Mouse (Mus musculus) megakaryocyte, embryonic 14.5 days (primary cell): ENCODE measurements around the gene Lrrc74b. TPM values are rescaled to one million over a fixed set of nuclear protein-coding genes. Genes with fewer than 3 reads are reported as not detected.

Experiments used
- H3K27me3 ChIP-seq: replicated peaks from 2 replicates; pipeline ENCODE3; 2012; ENCODE audit warnings: inconsistent platforms
- H3K36me3 ChIP-seq: replicated peaks from 2 replicates; pipeline ENCODE3; 2012; ENCODE audit warnings: low read length, inconsistent platforms, mixed read lengths
- H3K4me1 ChIP-seq: 2 replicates; pipeline ENCODE4 v1.6.1; 2012; ENCODE audit warnings: inconsistent platforms
- H3K4me3 ChIP-seq: replicated peaks from 2 replicates; pipeline ENCODE3; 2012; ENCODE audit warnings: moderate library complexity, mild to moderate bottlenecking, inconsistent platforms
- H3K9me3 ChIP-seq: 2 replicates; pipeline ENCODE4 v1.6.1; 2012; ENCODE audit warnings: inconsistent platforms
- FLI1 ChIP-seq: IDR thresholded peaks from 2 replicates; pipeline ENCODE4 v1.6.1; 2012; ENCODE audit warnings: low read length, inconsistent platforms, mixed read lengths
- GATA1 ChIP-seq: IDR thresholded peaks from 3 replicates; pipeline ENCODE4 v1.6.1; 2012; ENCODE audit warnings: mixed read lengths, low read length, inconsistent platforms, borderline replicate concordance
- polyA plus RNA-seq: library from polyadenylated mRNA; stranded (reverse); fragments of >175 nt; gene quantifications from 2 replicates; pipeline ENCODE4 v1.2.3, GENCODE M21; 2012; ENCODE audit warnings: low replicate concordance; ENCODE audit not compliant: insufficient read depth

Lrrc74b gene
- polyA plus RNA-seq, 1 experiment = not detected

- peaks cover 20% of the 10 kb centered on the region for H3K36me3 ChIP-seq
- peaks cover 39% of the 10 kb centered on the region for H3K27me3 ChIP-seq
- no peak overlapping the region for H3K4me3 ChIP-seq
- H3K4me1 ChIP-seq = peaks cover 48% of the 10 kb centered on the region
- TF ChIP-seq FLI1 (no peak), GATA1 (no peak)
- H3K9me3 ChIP-seq = no peaks in the 10 kb centered on the region
Observed at GRCm38 (mm10) chr16:17507018-17507552, 54.0 kb downstream of the Lrrc74b start.

DNA sequence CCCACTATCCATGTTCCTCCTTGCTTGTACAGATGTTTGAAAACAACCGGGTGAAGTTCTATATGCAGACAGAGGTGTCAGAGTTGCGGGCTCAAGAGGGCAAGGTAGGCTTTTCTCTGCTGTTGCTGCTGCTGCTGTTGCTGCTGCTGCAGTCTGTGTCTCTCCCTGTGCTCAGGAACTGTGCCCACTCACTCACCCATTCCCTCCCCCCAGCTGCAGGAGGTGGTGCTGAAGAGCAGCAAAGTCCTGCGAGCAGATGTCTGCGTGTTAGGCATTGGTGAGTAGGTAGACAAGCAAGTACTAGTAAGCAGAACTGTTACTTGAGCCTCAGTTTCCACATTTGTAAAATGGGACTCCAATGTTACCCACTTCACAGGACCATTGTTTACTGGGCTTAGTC lies 58.4 kb downstream of the Lrrc74b start:
- H3K9me3 ChIP-seq = no peaks in the 10 kb centered on the region
- no peak overlapping the region for H3K4me3 ChIP-seq
- no peak for TF ChIP-seq FLI1
- no peak for TF ChIP-seq GATA1
- peaks cover 19% of the 10 kb centered on the region; the same call in 1 of the 2 replicates for H3K4me1 ChIP-seq
- H3K36me3 ChIP-seq = no peaks in the 10 kb centered on the region
- peaks cover 62% of the 10 kb centered on the region for H3K27me3 ChIP-seq

DNA sequence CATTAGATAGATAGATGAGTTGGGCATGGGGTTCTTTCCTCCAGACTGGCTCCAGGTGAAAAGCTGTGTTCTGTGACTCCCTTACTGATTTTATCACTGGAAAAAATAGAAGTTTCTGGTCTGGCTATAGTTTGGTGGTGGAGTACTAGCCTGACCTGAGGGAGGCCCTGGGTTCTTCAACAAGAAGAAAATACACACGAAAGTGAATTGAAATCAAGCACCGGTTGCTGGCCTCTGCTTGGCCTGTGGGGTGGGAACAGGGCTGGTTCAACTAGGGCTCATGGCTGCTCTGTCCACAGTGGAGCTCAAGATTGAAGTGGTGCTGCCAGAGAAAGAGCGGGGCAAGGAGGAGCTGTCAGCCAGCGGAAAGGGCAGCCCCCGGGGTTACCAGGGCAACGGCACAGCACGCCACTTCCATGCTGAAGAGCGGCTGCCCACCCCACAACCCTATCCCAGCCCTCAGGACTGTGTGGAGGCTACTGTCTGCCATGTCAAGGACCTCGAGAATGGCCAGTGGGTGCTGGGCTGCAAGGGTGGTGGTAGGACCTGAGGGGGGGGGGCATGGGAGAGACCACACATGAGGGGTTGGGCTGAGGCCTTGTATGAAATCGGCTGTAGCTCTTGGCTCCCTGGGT lies 61.7 kb downstream of the Lrrc74b start:
- peaks cover 67% of the 10 kb centered on the region for H3K27me3 ChIP-seq
- no peaks in the 10 kb centered on the region for H3K36me3 ChIP-seq
- H3K4me3 ChIP-seq = no peak overlapping the region
- TF ChIP-seq FLI1 (no peak), GATA1 (no peak)
- H3K9me3 ChIP-seq = no peaks in the 10 kb centered on the region
- peaks cover 17% of the 10 kb centered on the region; the same call in 1 of the 2 replicates for H3K4me1 ChIP-seq

GRCm38 (mm10) chr16:17496499-17497305 lies 64.3 kb downstream of the Lrrc74b start:
- H3K4me3 ChIP-seq = no peak overlapping the region
- TF ChIP-seq GATA1 (no peak), FLI1 (no peak)
- H3K36me3 ChIP-seq = no peaks in the 10 kb centered on the region
- H3K9me3 ChIP-seq = no peaks in the 10 kb centered on the region
- H3K4me1 ChIP-seq = peaks cover 21% of the 10 kb centered on the region; the same call in 1 of the 2 replicates
- H3K27me3 ChIP-seq = peaks cover 58% of the 10 kb centered on the region

Other genes starting within 250 kb of the Lrrc74b start
- gene Serpind1, start 229.9 kb downstream of the Lrrc74b start, polyA plus RNA-seq = not detected in 2 replicates
- 6.3 and 6.7 TPM in 2 replicates for gene Snap29, start 155.3 kb downstream of the Lrrc74b start, polyA plus RNA-seq
- 6.0 and 16.7 TPM in 2 replicates for gene Pi4ka, start 154.9 kb downstream of the Lrrc74b start, polyA plus RNA-seq
- 5.4 and 8.8 TPM in 2 replicates for gene Crkl, start 109.3 kb downstream of the Lrrc74b start, polyA plus RNA-seq
- 0.03 TPM in 1 of 2 replicates, not detected in the other for gene Aifm3, start 71.6 kb downstream of the Lrrc74b start, polyA plus RNA-seq
- gene Lztr1, start 52.6 kb downstream of the Lrrc74b start, polyA plus RNA-seq = 8.5 and 18.4 TPM in 2 replicates
- gene Thap7, start 30.1 kb downstream of the Lrrc74b start, polyA plus RNA-seq = 163 and 262 TPM in 2 replicates
- gene P2rx6, start 638 bp upstream of the Lrrc74b start, polyA plus RNA-seq = 2.3 TPM in 1 of 2 replicates, not detected in the other
- 0.32 and 1.0 TPM in 2 replicates for gene Slc7a4, start 22.0 kb upstream of the Lrrc74b start, polyA plus RNA-seq
- gene Smpd4, start 58.1 kb upstream of the Lrrc74b start, polyA plus RNA-seq = 0.83 and 9.1 TPM in 2 replicates
- not detected in 2 replicates for gene Ccdc74a, start 85.2 kb upstream of the Lrrc74b start, polyA plus RNA-seq
- 78.5 and 142 TPM in 2 replicates for gene Med15, start 171.6 kb upstream of the Lrrc74b start, polyA plus RNA-seq
- gene Klhl22, start 198.4 kb upstream of the Lrrc74b start, polyA plus RNA-seq = 0.65 and 4.0 TPM in 2 replicates
- gene Scarf2, start 236.0 kb upstream of the Lrrc74b start, polyA plus RNA-seq = 0.79 and 1.7 TPM in 2 replicates